Mouse (Mus musculus) CD8-positive naive resting alpha-beta T cell, adult 2 months (primary cell): ENCODE measurements around the gene 1700001O22Rik.

Experiments
- DNase-seq, 2 experiments: peaks; one replicate each; pipeline ENCODE4 v3.0.0; 2022; ENCODE audit warnings: low read depth in 2 of 2, low spot score in 2 of 2

The 1700001O22Rik gene

DNA sequence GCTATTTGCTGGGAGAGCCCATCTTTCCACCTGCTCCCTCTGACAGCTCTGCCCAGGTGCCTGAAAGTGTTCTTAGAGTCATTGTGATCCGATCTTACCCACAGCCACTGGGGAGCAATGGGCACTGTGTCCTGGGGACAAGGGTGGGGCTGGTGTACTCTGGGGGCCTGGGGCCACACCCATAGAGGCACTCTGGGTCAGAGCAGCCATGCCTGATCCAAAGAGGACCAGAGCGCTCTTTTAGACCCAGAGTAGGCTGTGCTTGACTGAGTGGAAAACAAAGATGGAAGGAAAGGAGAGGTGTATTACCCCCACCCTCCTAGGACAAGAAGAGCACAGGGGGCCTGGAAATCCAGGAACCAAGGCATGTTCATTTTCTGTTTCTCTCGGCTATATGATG, at the start of gene 1700001O22Rik:
Gene 1700001O22Rik (minus strand): TSS at position 58 of the 400 bp plus-strand sequence.
- DNase-seq: no peak

DNA sequence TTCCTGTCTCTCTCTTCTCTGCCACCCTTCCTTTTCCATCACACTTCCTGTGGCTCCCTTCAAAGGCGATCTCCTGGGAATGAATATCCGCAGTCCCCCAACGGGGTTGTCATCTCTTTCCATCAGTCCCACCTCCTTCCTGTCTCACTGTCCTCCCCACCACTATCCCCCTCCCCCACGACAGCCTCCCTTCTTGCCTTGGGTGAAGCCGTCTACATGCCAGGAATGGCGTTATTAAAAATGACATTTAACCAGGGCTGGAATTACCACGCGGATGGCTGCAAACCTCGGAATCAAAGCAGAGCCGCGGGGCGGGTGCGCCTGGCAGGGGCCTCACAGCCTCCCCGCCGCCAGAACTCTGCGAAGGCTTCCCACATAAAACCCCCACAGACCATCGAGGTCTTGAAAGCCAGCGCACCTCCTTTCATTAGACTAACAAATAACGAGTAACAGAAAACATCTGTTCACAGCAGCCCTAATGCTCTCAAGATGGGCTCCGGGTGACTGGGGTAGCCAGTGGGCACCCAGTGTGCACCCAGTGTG, 49.4 kb upstream of the 1700001O22Rik start:
- no peak for DNase-seq

DNA sequence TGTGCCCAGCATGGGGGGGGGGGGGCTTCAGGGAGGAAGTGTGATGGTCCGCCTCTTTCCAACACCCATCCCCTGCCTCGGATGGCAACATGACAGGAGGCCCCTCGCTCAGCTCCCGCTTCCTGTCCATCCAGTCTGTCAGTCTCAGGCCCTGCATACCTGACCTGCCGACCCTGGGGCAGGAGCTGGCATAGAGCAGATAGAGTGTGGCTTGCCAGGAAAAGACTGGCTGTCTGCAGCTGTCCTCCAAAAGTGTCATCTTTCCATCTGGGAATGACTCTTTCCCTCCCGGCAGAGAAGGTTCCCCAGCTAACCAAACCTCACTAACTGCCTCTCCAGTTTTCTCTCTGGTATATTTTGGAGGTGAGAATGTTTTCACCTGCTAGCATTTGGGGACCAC, 47.1 kb upstream of the 1700001O22Rik start:
- DNase-seq: no peak

DNA sequence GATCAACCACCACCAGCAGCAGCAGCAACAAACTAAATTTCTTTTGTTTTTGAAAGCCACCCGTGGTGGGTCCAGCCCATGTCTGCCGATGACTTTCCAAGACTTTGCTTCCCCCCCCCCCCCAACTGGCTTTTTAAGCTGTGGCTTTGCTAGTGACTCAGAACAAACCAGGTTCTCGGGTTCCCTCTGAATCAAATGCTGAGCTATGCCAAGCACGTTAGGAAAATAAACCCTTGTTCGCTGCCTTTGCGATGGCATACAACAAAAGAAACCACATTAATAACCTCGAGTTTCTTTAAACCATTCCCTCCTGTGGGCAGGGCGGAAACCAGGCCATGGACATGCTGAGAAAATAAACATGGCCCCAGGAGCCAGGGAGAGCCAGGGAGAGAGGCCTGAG, 44.7 kb upstream of the 1700001O22Rik start:
- DNase-seq: no peak

DNA sequence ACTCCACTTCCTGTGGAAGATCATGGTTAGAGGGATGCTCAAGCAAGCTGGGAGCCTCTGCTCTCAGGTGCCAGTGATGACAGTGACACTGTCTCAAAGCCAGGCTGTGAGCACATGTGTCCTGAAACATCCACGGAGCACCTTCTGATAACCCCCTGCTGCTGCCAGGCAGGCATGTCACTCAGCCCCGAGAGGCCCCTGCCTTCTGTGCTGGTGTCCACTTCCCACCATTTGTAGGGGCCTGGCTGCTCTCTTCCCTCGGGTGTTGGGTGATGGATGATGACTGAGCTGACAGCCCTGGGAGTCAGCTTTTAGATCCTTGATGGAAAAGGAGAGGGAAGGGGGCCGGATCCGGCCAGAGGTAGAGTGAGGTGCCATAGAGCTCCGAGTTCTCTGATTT, 43.3 kb upstream of the 1700001O22Rik start:
- DNase-seq: no peak

DNA sequence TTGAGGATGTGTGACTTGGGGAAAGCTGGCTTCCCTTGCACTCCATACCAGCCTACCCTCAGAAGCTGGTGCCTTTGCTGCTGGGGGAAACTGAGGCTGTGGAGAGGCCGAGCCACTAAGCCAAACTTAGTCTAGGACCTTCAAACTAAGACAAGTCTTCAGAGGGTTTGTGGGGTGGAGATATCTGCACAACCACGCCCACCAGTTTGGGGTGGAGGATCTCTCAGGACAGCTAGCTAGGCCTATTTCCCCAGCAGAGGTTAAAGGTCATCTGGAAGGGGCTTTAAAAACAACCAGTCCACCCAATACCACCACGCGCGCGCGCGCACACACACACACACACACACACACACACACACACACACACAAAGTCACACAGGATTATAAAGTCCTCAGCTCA, 42.8 kb upstream of the 1700001O22Rik start:
- no peak for DNase-seq

DNA sequence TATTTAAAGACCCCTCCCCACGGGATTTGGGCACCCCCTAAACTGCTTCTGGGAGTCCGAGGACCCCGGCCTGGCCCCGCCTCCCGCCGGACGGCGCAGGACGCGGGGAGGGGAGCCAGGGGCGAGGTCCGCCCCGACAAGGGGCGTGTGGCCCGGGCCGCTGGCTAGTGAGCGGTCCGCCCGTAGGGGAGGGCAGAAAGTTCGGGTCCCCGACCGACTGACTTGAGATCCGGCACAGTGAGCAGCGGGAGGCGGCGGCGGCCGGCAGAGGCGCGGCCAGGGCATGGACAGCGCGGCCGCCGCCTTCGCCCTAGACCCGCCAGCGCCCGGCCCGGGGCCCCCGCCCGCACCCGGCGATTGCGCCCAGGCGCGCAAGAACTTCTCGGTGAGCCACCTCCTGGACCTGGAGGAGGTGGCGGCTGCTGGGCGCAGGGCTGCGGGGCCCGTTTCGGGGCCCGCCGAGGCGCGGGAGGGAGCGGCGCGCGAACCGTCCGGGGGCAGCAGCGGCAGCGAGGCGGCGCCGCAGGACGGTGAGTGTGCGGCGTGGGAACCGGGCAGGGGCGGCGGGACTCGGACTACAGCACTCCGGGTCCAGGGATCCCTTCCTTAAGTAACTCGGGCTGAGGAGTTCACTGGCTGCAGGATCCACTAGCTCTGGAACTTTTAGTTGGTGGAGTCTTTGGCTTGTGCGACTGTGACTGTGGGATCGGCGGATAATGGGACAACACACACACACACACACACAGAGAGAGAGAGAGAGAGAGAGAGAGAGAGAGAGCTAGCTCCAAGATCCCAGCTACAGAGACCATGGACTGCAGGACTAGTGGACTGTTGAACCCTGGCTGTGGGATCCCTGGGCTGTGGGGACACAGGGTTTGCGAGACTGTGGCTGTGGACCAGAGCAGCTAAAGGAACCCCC, 42.0 kb upstream of the 1700001O22Rik start:
- no peak for DNase-seq

DNA sequence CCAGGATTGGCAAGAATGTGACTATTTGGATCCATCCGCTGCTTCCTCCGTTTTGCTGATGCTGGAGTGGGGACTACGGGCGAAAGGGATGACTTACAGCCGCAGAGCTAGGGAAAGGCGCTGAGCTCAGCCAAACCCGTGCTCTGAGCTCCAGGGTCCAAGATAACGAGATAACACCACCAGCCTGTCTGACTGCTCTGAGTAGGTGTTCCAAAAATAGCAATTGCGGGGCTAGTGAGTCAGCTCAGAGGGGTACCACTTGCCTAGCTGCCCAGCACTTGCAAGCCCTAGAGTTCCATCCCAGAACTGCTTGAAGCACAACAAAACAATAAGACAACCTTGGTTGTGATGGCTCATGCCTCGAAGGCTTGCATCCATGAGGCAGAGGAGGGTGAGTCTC, 39.2 kb upstream of the 1700001O22Rik start:
- DNase-seq: no peak

DNA sequence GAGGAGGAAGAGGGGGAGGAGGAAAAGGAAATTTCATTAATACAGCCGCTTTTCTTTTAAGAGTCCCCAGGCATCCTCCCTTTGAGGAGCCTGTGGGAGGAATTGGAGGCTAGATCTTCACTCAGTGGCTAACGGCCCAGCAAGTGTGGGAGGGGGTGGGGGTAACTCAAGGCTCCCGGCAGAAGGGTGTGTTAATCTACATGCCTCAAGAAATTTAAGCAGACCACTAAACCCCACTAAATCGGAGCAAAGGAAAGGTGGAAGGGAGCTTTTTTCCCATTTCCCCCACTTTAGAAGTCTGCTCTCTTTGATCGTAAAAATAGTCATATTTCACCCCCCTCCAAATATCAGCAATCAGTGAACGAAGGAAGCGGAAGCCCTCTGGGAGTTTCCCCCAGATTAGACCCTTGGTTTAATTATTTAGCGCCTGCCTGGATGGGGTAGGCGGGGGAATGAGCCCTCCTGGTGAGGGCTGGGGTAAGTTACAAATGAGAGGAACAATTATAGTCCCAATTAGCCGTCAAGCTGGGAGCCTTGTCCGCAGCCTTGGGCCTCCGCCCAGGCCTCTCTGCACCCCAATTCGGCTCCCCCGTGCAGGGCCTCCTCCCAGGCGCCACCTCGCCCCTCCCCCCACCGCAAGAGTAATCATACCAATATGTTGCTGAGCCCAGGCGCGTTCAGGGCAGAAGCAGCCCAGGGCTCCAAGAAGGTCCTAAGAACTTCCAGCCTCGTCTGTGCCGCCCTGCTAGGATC, 33.0 kb upstream of the 1700001O22Rik start:
- no peak for DNase-seq

DNA sequence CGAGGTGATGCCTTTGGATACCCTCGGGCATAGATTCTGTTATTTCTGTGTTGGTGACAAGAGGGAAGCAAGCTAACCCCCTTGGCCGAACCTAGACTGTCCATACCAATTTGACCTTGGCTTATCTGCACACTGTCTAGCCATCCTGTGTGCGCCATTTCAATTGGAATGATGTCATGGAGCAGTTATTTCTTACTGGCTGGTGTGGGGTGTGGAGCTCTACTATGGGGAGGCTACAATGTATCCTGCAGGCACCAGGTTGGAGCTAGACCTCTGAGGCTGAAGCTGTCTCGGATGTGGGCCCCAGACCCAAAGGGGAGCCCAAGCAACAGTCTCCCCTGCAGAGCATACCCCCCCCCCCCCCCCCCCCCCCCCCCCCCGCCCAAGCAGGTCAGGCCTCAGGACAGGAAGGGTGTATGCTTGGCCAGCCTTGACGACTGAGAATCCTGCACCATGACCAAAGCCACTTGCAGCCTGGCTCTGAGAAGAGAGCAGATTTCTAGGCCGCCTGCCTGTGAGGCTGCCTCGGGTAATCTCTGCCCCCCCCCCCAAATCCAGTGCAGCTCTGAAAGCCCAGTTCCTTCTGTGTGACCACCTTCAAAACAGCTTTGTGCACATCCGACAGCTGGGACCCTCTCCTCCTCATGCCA, 31.0 kb upstream of the 1700001O22Rik start, which contains the start of gene Prrx2:
Gene Prrx2 (plus strand): TSS at position 600 of the 650 bp plus-strand sequence.
- DNase-seq: no peak

DNA sequence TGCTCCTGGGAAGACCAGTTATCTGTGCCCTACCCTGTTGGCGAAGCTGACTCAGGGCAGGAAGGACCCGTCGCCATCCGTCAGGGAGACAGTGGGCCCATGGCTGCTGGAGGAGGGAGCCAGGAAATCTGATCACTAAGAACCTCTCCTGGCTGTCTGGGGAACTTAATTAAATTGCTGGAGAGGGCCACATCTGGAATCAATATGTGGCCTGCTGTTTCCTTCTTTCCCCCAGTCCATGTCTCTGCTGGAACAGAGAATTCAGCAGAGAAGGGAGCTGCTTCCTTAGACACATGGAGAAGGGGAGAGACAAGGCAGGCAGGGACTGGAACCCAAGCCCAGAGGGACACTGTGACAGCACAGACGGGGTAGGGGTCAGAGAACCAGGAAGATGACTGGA, 30.2 kb upstream of the 1700001O22Rik start:
- DNase-seq: no peak

DNA sequence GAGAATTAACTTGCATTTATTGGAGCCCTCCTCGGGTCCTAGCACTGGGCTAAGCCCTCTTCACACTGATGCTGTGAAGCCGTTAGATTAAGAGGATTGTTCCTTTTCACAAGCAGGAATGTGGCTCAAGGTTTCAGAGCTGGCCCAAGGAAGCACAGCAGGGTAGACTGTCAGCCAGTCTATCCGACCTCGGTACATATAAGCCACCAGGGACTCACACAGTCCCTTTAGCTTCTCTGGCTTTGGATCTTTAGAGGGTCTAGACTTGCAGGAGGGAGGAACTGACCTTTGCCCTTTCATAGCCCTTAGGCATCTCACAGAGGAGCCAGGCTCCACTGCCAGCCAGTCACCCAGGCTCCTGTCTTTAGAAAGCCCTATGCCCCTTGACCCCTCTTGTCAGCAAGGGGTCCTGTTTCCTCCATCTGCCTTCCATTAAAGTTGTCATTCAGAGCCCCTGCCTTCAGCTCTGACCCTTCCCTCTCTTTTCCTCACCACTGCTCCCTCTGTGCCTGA, 26.9 kb upstream of the 1700001O22Rik start, which contains the start of gene Asb6:
Gene Asb6 (minus strand): TSS at position 51 of the 513 bp plus-strand sequence.
- no peak for DNase-seq

DNA sequence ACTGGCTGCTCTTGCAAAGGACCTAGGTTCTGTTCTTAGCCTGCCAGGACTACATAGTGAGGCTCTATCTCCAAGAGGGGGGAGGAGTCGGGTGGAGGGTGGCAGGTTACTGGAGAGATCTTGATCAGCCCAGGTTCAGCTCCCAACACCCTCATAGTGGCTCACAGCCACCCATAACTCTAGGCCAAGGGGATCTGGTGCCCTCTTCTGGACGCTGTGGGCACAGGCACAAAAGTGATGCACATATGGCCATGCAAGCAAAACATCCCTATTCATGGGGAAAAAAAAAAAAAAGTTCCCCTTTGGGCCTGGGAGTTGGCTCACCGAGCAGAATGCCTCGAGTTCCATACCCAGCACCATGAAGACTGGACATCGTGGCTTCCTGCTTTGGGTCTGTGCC, 25.9 kb upstream of the 1700001O22Rik start:
- peak; percentile 30 to 50 for DNase-seq

DNA sequence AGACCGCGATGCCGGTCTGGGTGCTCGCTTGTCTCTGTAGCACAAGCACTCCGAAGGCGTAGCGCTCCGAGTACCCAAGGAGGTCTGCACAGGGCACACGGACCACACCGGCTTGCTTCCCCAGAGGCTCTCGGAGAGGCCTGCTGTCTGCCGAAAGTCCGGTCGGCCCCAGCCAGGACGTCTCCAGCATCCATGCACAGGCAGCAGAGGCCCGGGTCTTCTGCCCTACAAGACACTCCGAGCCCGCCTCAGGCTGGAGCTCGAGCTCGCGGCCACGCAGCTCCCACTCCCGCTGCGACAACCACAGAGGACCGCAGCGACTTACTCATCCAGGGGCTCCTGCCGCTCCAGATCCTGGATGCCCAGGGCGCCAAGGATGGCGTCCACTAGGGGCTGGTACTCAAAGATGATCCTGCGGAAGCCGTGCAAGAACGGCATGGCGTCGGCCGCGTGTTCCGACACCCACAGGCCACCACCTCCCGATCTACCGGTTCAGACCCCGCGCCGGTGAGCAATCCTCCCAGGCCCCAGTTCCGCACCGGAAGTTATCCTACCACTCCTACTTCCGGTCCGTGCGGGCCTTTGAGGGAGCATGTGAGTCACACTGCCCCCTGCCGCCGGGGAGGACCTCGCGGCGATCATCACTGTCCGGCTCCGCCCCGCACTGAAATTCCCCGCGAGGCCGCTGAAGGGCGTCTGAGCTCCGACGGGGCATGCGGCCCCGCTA, 24.5 kb upstream of the 1700001O22Rik start:
- DNase-seq: peak; percentile 97 to 98

DNA sequence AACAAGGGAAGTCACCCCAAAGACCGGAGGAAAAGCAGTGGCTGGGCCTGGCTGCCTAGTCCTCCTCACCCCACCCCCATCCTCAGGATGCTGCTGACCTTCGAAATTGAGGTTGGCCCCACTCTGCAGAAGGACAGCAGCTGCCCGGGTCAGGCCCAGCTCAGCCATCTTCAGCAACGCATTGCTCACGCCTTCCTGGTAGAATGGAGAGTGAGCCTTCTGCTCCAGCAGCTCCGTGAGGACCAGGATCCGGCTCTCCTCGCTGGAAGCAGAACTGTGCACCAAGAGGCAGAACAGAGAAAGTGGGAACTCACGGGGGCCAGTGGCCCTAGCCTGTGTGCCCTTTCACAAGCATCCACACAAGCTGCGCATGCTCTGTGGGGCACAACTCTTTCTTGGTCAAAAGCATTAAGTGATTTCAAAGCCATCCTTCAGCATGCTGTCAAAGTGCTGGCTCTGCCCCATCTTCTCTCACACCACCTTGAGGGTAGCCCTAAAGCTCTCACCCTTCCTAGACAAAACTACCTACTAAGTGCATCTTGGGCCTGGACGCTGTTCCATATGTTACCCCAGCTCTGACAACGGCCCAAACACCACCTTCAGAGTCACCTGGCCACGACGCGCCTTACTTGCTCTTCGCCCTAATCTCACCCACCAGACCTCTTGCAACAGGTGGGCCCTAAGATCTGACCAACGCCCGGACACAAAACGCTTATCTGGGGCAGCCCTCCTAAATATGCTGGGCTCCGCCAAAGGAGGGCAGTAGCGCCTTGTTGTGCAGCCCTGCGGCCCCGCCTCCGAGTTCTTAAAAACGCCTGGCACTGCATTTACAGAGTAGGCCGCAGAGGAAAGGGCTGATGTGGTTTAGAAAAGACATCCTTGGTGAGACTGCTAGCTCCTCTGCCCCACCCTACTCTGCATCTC, 23.6 kb upstream of the 1700001O22Rik start:
- peak; percentile 54 to 67 for DNase-seq

DNA sequence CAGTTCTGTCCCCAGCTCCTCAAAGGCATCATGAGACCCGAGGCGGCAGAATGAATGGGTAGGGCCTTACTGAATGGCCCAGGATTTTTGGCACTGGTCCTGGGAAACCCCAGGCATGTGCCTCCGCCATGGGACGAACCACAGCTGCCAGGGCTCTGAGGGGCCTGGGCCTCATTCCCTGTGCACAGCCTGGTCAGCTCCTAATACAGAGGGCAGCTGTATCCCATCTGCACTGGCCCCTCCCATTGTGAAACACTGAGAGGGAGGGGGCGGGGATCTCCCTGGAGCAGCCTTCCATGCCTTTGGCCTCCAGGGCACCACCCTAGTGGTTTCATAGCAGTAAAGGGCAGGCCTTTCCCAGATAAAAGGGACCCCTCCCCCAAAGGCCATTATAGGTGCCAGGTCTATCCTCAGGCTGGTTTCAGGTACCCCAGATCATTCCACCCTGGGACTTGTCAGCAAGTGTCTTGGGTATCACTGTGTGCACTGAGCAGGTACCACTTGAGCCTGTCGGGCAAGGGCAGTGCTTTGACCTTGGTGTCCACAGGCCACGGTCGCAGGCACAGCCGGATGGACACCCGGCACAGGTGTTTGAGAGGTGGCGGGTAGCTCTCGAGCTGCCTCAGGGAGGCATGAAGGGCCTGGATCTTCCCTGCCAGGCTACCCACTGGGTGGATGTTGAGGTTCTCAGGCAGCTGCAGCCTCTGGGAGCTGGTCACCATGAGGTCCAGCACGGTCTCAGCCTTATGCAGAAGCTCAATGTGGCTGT, 20.1 kb upstream of the 1700001O22Rik start:
- no peak for DNase-seq

DNA sequence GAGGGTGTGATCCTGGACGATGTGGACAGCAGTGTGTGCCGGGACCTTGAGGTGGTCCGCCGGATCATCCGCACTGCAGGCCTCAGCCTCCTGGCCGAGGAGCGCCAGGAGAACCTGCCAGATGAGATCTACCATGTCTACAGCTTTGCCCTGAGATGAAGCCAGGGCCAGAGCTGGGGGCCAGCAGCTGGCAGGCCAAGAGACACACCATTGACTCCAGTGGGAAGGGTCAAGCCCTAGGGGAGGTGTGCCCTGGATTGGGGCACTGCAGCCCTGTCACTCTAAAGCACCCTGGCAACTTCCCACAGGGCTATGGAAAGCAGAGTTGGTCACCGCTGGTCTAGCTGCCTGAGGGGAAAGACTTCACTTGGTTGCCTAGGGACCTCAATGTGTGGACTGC, 19.0 kb upstream of the 1700001O22Rik start:
- DNase-seq: no peak

DNA sequence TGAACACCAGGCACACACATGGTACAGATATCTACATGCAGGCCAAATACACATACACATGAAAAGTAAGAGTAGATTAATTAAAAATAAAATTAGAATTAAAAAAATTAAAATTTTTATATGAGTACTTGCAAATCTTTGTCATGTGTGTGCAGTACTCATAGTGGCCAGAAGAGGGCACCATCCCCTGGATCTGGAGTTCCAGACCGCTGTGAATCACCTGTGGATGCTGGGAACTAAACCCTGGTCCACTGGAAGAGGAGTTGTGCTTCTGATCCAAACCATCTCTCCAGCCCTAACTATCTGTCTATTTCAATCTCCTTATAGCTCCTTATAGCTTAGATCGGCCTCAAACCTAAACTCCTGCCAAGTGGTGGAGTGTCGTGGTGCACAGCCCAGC, 17.6 kb upstream of the 1700001O22Rik start:
- DNase-seq: no peak

DNA sequence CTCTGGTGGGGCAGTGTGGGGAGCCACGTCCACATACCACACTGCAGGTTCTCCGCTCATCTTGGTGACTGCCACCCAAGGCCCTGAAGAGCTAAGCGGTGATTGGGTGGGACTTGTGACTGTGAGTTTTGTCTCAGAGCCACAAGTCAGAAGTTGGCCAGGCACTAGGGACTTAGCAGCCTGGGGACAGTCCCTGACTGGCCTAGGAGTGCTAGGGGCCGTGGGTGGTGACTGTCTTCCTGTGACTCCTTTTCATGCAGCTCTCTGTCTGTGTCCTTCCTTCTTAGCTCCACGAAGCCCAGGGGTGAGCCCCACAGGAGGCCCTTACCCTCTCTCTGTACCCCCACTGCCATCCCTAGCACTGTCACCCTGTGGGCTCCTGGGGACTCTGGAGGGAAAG, 16.4 kb upstream of the 1700001O22Rik start:
- DNase-seq: no peak
